Mouse (Mus musculus) cerebellum, adult 2 months (tissue): ENCODE measurements around the gene Invs.

ENCODE experiments used
- CTCF ChIP-seq: fragments of 200-500 bp; IDR thresholded peaks from 2 replicates; pipeline ENCODE4 v1.5.1; 2011; ENCODE audit warnings: low read depth, mild to moderate bottlenecking, control low read depth, low read length, moderate library complexity, borderline replicate concordance; ENCODE audit not compliant: insufficient read depth
- POLR2A ChIP-seq: fragments of 200-500 bp; IDR thresholded peaks from 2 replicates; pipeline ENCODE4 v1.6.1; 2011; ENCODE audit warnings: low read length, control low read depth, borderline replicate concordance; ENCODE audit not compliant: insufficient read depth

DNA sequence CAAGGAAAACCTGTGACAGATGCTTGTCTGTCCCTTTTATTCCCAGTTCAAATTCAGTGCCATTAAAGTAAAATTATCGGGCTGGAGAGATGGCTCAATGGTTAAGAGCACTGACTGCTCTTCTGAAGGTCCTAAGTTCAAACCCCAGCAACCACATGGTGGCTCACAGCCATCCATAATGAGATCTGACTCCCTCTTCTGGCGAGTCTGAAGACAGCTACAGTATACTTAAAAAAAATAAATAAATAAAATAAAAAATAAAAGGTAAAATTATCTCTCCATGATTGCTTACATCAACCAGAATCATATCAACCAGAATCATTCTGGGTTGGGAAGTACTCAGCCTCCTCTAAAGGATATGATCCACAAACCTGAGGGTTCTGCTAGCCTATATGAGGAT, 48.5 kb downstream of the Invs start:
- no peak for TF ChIP-seq CTCF
- TF ChIP-seq POLR2A: no peak
